Mouse (Mus musculus) left cerebral cortex, adult 8-10 months (tissue): Measurements from ENCODE around the gene Mpp3. TPM values are rescaled to one million over a fixed set of nuclear protein-coding genes. Genes with fewer than 3 reads are reported as not detected.

Source experiments
- total RNA-seq, 4 experiments: library from RNA; stranded (reverse); gene quantifications; 2 replicates each; pipeline ENCODE4 v1.2.4; 2022

Gene Mpp3
- total RNA-seq, 4 experiments from 2014 or later = 73.8 to 85.2 (median 77.1) TPM

Other genes with a start within 250 kb of the Mpp3 start
- 10 to 100 TPM; 10.2 to 13.5 (median 11.1) TPM for gene Etv4, start 243.1 kb downstream of the Mpp3 start, total RNA-seq
- gene Meox1, start 134.1 kb downstream of the Mpp3 start, total RNA-seq = under 1 TPM; 0.26 to 0.74 (median 0.54) TPM
- under 1 TPM in 1 of 4 experiments, not detected in 3; 0.19 TPM for gene Sost, start 61.4 kb downstream of the Mpp3 start, total RNA-seq
- gene Cfap97d1, start 44.2 kb downstream of the Mpp3 start, total RNA-seq = not detected
- 100 to 1,000 TPM; 194 to 239 (median 216) TPM for gene Dusp3, start 41.4 kb downstream of the Mpp3 start, total RNA-seq
- under 1 TPM in 3 of 4 experiments, not detected in 1; 0.15 to 0.18 (median 0.17) TPM for gene Cd300lg, start 13.0 kb upstream of the Mpp3 start, total RNA-seq
- 100 to 1,000 TPM; 126 to 142 (median 135) TPM for gene Mpp2, start 60.1 kb upstream of the Mpp3 start, total RNA-seq
- not detected for gene Ppy, start 72.9 kb upstream of the Mpp3 start, total RNA-seq
- not detected for gene Pyy, start 79.4 kb upstream of the Mpp3 start, total RNA-seq
- under 1 TPM in 1 of 4 experiments, not detected in 3; 0.18 TPM for gene Nags, start 117.1 kb upstream of the Mpp3 start, total RNA-seq
- gene Tmem101, start 127.9 kb upstream of the Mpp3 start, total RNA-seq = 10 to 100 TPM; 19.4 to 27.6 (median 20.2) TPM
- gene Lsm12, start 156.8 kb upstream of the Mpp3 start, total RNA-seq = 10 to 100 TPM; 52.8 to 55.3 (median 53.9) TPM
- 10 to 100 TPM; 65.4 to 78.4 (median 75.2) TPM for gene G6pc3, start 161.2 kb upstream of the Mpp3 start, total RNA-seq
- 100 to 1,000 TPM; 245 to 275 (median 254) TPM for gene Hdac5, start 201.7 kb upstream of the Mpp3 start, total RNA-seq
- gene BC030867, start 220.4 kb upstream of the Mpp3 start, total RNA-seq = 1 to 10 TPM in 3 of 4 experiments, under 1 TPM in 1; 0.76 to 1.6 (median 1.4) TPM
- 1 to 10 TPM; 2.8 to 3.7 (median 3.3) TPM for gene Asb16, start 240.3 kb upstream of the Mpp3 start, total RNA-seq